Mouse (Mus musculus): ENCODE data around the gene Col9a3. TPM values are rescaled to one million over a fixed set of nuclear protein-coding genes. Genes with fewer than 3 reads are reported as not detected.
A peak's percentile ranks its signal among the peaks of the same experiment; 100 is the strongest.

The Col9a3 gene
- polyA plus RNA-seq, 1 experiment from 2014 or later = 4.0 TPM

GRCm38 (mm10) chr2:180604781-180605180, 7.2 kb downstream of the Col9a3 start:
- Histone ChIP-seq H3K4me1 (replicated peaks; ENCODE audit: insufficient read depth, low read length) (no peaks in the 10 kb centered on the region), H3K27ac (no peak overlapping the region), H3K4me2 (ENCODE audit: low read length) (no peak overlapping the region), H3K9me3 (replicated peaks; ENCODE audit: low read length) (no peaks in the 10 kb centered on the region), H3K4me3 (replicated peaks; ENCODE audit: low read depth, low read length) (no peak overlapping the region), H3K36me3 (ENCODE audit: insufficient read depth, low read length) (no peaks in the 10 kb centered on the region), H3K27me3 (ENCODE audit: insufficient read depth, low read length) (no peaks in the 10 kb centered on the region), H3K9ac (ENCODE audit: low read depth, low read length) (no peak overlapping the region)
- WGBS = 61% methylated on average over 6 of the region's 6 CpGs
- ATAC-seq (replicated peaks; ENCODE audit: low FRiP score, low read depth) (no peak), DNase-seq (ENCODE audit: low spot score) (peak; percentile 6)
- peak; percentile 29; the same call in 1 of the 2 replicates for TF ChIP-seq CTCF (IDR thresholded peaks at IDR 0.05; ENCODE audit: low read depth)

GRCm38 (mm10) chr2:180610283-180610682, 12.7 kb downstream of the Col9a3 start:
- Histone ChIP-seq H3K9ac (ENCODE audit: low read depth, low read length) (no peak overlapping the region), H3K36me3 (ENCODE audit: insufficient read depth, low read length) (no peaks in the 10 kb centered on the region), H3K4me1 (replicated peaks; ENCODE audit: insufficient read depth, low read length) (no peaks in the 10 kb centered on the region), H3K9me3 (replicated peaks; ENCODE audit: low read length) (no peaks in the 10 kb centered on the region), H3K4me3 (replicated peaks; ENCODE audit: low read depth, low read length) (no peak overlapping the region), H3K4me2 (ENCODE audit: low read length) (no peak overlapping the region), H3K27ac (no peak overlapping the region), H3K27me3 (ENCODE audit: insufficient read depth, low read length) (no peaks in the 10 kb centered on the region)
- no peak for ATAC-seq (replicated peaks; ENCODE audit: low FRiP score, low read depth)
- TF ChIP-seq CTCF (IDR thresholded peaks at IDR 0.05; ENCODE audit: low read depth) = no peak
- 79% methylated on average over 4 of the region's 4 CpGs for WGBS
- no peak for DNase-seq (ENCODE audit: low spot score)

GRCm38 (mm10) chr2:180611882-180612281, 14.3 kb downstream of the Col9a3 start:
- H3K4me1 ChIP-seq (replicated peaks; ENCODE audit: insufficient read depth, low read length) = no peaks in the 10 kb centered on the region
- H3K27ac ChIP-seq = no peak overlapping the region
- DNase-seq (ENCODE audit: low spot score) (no peak), ATAC-seq (replicated peaks; ENCODE audit: low FRiP score, low read depth) (no peak)
- no peak for TF ChIP-seq CTCF (IDR thresholded peaks at IDR 0.05; ENCODE audit: low read depth)
- no peak overlapping the region for H3K9ac ChIP-seq (ENCODE audit: low read depth, low read length)
- H3K9me3 ChIP-seq (replicated peaks; ENCODE audit: low read length) = no peaks in the 10 kb centered on the region
- no peak overlapping the region for H3K4me2 ChIP-seq (ENCODE audit: low read length)
- 66% methylated on average over 2 of the region's 2 CpGs for WGBS
- H3K4me3 ChIP-seq (replicated peaks; ENCODE audit: low read depth, low read length) = no peak overlapping the region
- no peaks in the 10 kb centered on the region for H3K36me3 ChIP-seq (ENCODE audit: insufficient read depth, low read length)
- no peaks in the 10 kb centered on the region for H3K27me3 ChIP-seq (ENCODE audit: insufficient read depth, low read length)

- DNase-seq (ENCODE audit: low spot score) (no peak), ATAC-seq (replicated peaks; ENCODE audit: low FRiP score, low read depth) (no peak)
- no peak for TF ChIP-seq CTCF (IDR thresholded peaks at IDR 0.05; ENCODE audit: low read depth)
- Histone ChIP-seq H3K4me2 (ENCODE audit: low read length) (peak overlapping the region; percentile 43), H3K4me1 (replicated peaks; ENCODE audit: insufficient read depth, low read length) (no peaks in the 10 kb centered on the region), H3K4me3 (replicated peaks; ENCODE audit: low read depth, low read length) (peak overlapping the region; percentile 28), H3K27ac (no peak overlapping the region), H3K9me3 (replicated peaks; ENCODE audit: low read length) (peaks cover 7% of the 10 kb centered on the region), H3K9ac (ENCODE audit: low read depth, low read length) (0 out of 2 replicates have a peak overlapping the region, but pooled peaks have one; percentile 9), H3K27me3 (ENCODE audit: insufficient read depth, low read length) (peaks cover 19% of the 10 kb centered on the region), H3K36me3 (ENCODE audit: insufficient read depth, low read length) (no peaks in the 10 kb centered on the region)
- WGBS = 4% methylated on average over 97 of the region's 112 CpGs
Observed at GRCm38 (mm10) chr2:180641576-180642554, 44.3 kb downstream of the Col9a3 start.

GRCm38 (mm10) chr2:180642555-180643260, 45.1 kb downstream of the Col9a3 start, which contains the start of gene Tcfl5:
Gene Tcfl5, minus strand, starts transcription at chr2:180642708.
- H3K9me3 ChIP-seq (replicated peaks; ENCODE audit: low read length) = peaks cover 7% of the 10 kb centered on the region
- ATAC-seq (replicated peaks; ENCODE audit: low FRiP score, low read depth) (no peak), DNase-seq (ENCODE audit: low spot score) (no peak)
- H3K27me3 ChIP-seq (ENCODE audit: insufficient read depth, low read length) = peaks cover 19% of the 10 kb centered on the region
- H3K27ac ChIP-seq = no peak within 1 kb of the TSS
- peak within 1 kb of the TSS; percentile 43 for H3K4me2 ChIP-seq (ENCODE audit: low read length)
- TF ChIP-seq CTCF (IDR thresholded peaks at IDR 0.05; ENCODE audit: low read depth) = no peak
- peak within 1 kb of the TSS; percentile 28 for H3K4me3 ChIP-seq (replicated peaks; ENCODE audit: low read depth, low read length)
- no peaks in the 10 kb centered on the region for H3K4me1 ChIP-seq (replicated peaks; ENCODE audit: insufficient read depth, low read length)
- WGBS = 4% methylated on average over 31 of the region's 56 CpGs
- 0 out of 2 replicates have a peak within 1 kb of the TSS, but pooled peaks have one; percentile 9 for H3K9ac ChIP-seq (ENCODE audit: low read depth, low read length)
- H3K36me3 ChIP-seq (ENCODE audit: insufficient read depth, low read length) = no peaks in the 10 kb centered on the region

GRCm38 (mm10) chr2:180643626-180644025, 46.0 kb downstream of the Col9a3 start:
- Histone ChIP-seq H3K4me3 (replicated peaks; ENCODE audit: low read depth, low read length) (no peak overlapping the region), H3K4me1 (replicated peaks; ENCODE audit: insufficient read depth, low read length) (no peaks in the 10 kb centered on the region), H3K27ac (no peak overlapping the region), H3K27me3 (ENCODE audit: insufficient read depth, low read length) (peaks cover 19% of the 10 kb centered on the region), H3K9me3 (replicated peaks; ENCODE audit: low read length) (peaks cover 7% of the 10 kb centered on the region), H3K36me3 (ENCODE audit: insufficient read depth, low read length) (no peaks in the 10 kb centered on the region), H3K9ac (ENCODE audit: low read depth, low read length) (no peak overlapping the region), H3K4me2 (ENCODE audit: low read length) (no peak overlapping the region)
- DNase-seq (ENCODE audit: low spot score) = no peak
- ATAC-seq (replicated peaks; ENCODE audit: low FRiP score, low read depth) = no peak
- TF ChIP-seq CTCF (IDR thresholded peaks at IDR 0.05; ENCODE audit: low read depth) = no peak

All from kidney, postnatal 0 days (tissue).